Mouse (Mus musculus) G1E (cell line): ENCODE results near the gene S100a1. TPM values are rescaled to one million over a fixed set of nuclear protein-coding genes. Genes with fewer than 3 reads are reported as not detected.

ENCODE experiments used
- ATAC-seq: 2 replicates; pipeline ENCODE4 v1.8.0; 2016; ENCODE audit warnings: mild to moderate bottlenecking; ENCODE audit not compliant: insufficient number of reproducible peaks, poor library complexity, low FRiP score, severe bottlenecking; ENCODE audit errors: extremely low read depth
- DNase-seq: peaks from one replicate; pipeline ENCODE4 v3.0.0; 2012; ENCODE audit warnings: low spot score
- H3K27me3 ChIP-seq: 2 replicates; pipeline ENCODE4 v1.6.1; 2012; ENCODE audit warnings: mild to moderate bottlenecking, low read length, inconsistent platforms; ENCODE audit not compliant: insufficient read depth
- H3K36me3 ChIP-seq: replicated peaks from 2 replicates; pipeline ENCODE3; 2012; ENCODE audit warnings: mild to moderate bottlenecking, inconsistent platforms
- H3K4me1 ChIP-seq: 2 replicates; pipeline ENCODE4 v1.6.1; 2012; ENCODE audit warnings: low read depth, low read length, inconsistent platforms, mixed read lengths; ENCODE audit not compliant: insufficient read depth
- H3K4me3 ChIP-seq: 2 replicates; pipeline ENCODE4 v1.5.1; 2012; ENCODE audit warnings: low read depth, mild to moderate bottlenecking, inconsistent platforms, low read length, moderate library complexity, mixed read lengths
- H3K9me3 ChIP-seq: replicated peaks from 2 replicates; pipeline ENCODE4 v1.6.1; 2012; ENCODE audit warnings: inconsistent platforms
- CTCF ChIP-seq: IDR thresholded peaks from 2 replicates; pipeline ENCODE4 v1.5.1; 2012; ENCODE audit warnings: low read depth, low read length, inconsistent platforms, mixed read lengths
- GATA1 ChIP-seq: IDR thresholded peaks from 2 replicates; pipeline ENCODE4 v1.6.1; 2012; ENCODE audit warnings: borderline replicate concordance, low read length, inconsistent platforms, mixed read lengths
- GATA2 ChIP-seq: IDR thresholded peaks from 2 replicates; pipeline ENCODE4 v1.6.1; 2012; ENCODE audit warnings: low read depth, low read length, inconsistent platforms, borderline replicate concordance
- POLR2AphosphoS5 ChIP-seq: IDR thresholded peaks from 2 replicates; pipeline ENCODE4 v1.6.1; 2012; ENCODE audit warnings: low read depth, low read length, inconsistent platforms; ENCODE audit not compliant: insufficient replicate concordance
- TAL1 ChIP-seq: conservative IDR thresholded peaks from 2 replicates; pipeline ENCODE4 v1.6.1; 2012; ENCODE audit warnings: low read depth, low read length, inconsistent platforms, mixed read lengths
- polyA plus RNA-seq: library from polyadenylated mRNA; stranded (reverse); fragments of >175 nt; gene quantifications from 2 replicates; pipeline ENCODE4 v1.2.3, GENCODE M21; 2012
- total RNA-seq, 2 experiments: library from RNA; stranded (forward) in 1 of 2; stranded (reverse) in 1 of 2; fragments of 200-1000 nt in 1 of 2; fragments of >200 nt in 1 of 2; fragmentation: Nextera tagmentation in 1 of 2; gene quantifications; 2 replicates each; pipeline ENCODE4 v1.2.3; 2014 to 2017

The S100a1 gene
- total and polyA plus RNA-seq, 3 experiments, result 5.1 to 40.8 (median 26.6) TPM

DNA sequence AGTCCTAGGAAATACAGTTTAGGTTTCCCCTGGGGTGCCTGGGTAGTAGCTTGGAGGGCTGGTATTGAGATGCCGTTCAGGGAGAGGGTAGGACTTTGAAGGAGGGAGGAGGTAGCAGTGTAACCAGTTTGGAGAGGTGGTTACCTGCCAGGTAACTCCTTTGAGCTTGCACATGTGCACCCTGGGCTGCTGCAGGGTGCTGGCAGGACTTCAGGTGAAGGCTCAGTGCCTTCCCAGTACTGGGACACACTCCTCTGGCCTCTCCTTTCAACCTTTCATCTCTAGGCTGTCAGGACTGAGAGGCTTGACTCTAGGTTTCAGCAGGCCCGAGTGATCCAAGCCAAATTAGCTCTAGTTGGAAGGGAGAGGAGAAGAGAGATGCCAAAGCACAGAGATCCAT lies 11.9 kb upstream of the S100a1 start:
- no peak for TF ChIP-seq GATA1
- TF ChIP-seq CTCF, result no peak
- TF ChIP-seq TAL1, result no peak
- TF ChIP-seq POLR2AphosphoS5, result no peak
- TF ChIP-seq GATA2, result no peak
- Histone ChIP-seq H3K9me3 (no peaks in the 10 kb centered on the region), H3K36me3 (peaks cover 5% of the 10 kb centered on the region), H3K4me1 (peaks cover 9% of the 10 kb centered on the region), H3K27me3 (peaks cover 33% of the 10 kb centered on the region), H3K4me3 (no peak overlapping the region)
- no peak for DNase-seq
- no peak for ATAC-seq

DNA sequence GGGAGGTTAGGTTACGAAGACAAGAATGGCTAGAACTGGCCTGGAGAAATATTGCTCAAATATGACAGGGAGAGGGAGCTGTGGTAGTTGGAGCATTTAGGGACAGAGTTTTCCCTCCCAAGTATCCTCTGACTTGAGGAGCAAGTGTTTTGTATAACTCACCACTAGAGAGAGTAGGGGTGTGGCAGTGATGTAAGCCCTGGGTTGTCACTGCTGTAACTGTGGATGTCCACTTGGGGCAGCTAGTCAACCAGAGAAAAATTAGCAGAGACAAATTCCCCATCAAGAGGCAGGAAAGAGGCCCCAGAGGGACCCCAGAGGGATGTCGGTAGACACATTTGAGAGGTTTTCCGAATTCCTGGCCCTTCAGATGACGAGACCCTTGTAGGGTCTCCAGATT lies 11.2 kb upstream of the S100a1 start:
- no peak for ATAC-seq
- DNase-seq, result no peak

DNA sequence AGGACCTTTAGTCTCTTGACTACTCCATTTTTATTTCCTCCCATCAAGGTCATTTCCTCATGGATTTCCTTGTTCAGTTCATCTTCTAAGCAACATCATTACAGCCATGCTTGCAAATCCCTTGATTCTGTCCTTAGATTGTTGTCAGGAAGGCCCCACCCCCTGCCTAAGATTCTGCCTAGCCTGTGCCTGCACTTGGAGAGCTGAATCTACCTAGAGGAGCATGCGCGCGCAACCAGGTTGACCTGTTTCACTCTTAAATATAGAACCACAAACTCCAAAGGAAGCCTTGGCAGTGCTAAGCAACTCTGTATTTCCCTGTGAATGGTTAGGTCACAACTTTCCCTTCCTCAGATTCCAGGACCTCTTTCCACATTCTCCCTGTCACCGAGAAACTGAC lies 3.5 kb upstream of the S100a1 start:
- no peak for TF ChIP-seq POLR2AphosphoS5
- TF ChIP-seq CTCF, result no peak
- TF ChIP-seq GATA1, result no peak
- TF ChIP-seq TAL1, result no peak
- TF ChIP-seq GATA2, result no peak
- Histone ChIP-seq H3K4me1 (peaks cover 27% of the 10 kb centered on the region), H3K36me3 (peaks cover 22% of the 10 kb centered on the region), H3K9me3 (no peaks in the 10 kb centered on the region), H3K27me3 (no peaks in the 10 kb centered on the region), H3K4me3 (no peak overlapping the region)
- DNase-seq (no peak), ATAC-seq (no peak)

More for the DNA sequence above, 11.2 kb upstream of the S100a1 start:
- Histone ChIP-seq H3K4me3 (no peak overlapping the region), H3K27me3 (peaks cover 33% of the 10 kb centered on the region), H3K36me3 (peaks cover 7% of the 10 kb centered on the region), H3K9me3 (no peaks in the 10 kb centered on the region), H3K4me1 (peaks cover 9% of the 10 kb centered on the region)
- TF ChIP-seq GATA1 (no peak), CTCF (no peak), TAL1 (no peak), GATA2 (no peak), POLR2AphosphoS5 (no peak)

DNA sequence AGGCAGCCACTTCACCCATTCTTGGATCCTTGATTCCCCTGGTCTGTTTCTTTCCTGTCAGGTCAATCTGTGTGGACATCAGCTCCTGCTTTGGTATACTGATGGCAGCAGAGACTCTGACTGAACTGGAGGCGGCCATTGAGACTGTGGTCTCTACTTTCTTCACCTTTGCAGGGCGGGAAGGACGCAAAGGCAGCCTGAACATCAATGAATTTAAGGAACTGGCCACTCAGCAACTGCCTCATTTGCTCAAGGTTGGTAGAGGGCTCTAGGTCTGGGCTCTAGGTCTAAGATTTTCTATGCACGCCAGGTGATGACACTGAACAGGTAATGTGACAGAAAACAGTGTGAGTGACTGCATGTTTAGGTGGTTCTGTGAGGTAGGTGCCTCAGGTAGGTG lies 1.6 kb upstream of the S100a1 start:
- Histone ChIP-seq H3K36me3 (peaks cover 34% of the 10 kb centered on the region), H3K4me3 (no peak overlapping the region), H3K9me3 (no peaks in the 10 kb centered on the region), H3K27me3 (no peaks in the 10 kb centered on the region), H3K4me1 (peaks cover 31% of the 10 kb centered on the region)
- DNase-seq, result no peak
- no peak for ATAC-seq
- TF ChIP-seq GATA2 (no peak), CTCF (no peak), TAL1 (no peak), GATA1 (no peak), POLR2AphosphoS5 (no peak)

DNA sequence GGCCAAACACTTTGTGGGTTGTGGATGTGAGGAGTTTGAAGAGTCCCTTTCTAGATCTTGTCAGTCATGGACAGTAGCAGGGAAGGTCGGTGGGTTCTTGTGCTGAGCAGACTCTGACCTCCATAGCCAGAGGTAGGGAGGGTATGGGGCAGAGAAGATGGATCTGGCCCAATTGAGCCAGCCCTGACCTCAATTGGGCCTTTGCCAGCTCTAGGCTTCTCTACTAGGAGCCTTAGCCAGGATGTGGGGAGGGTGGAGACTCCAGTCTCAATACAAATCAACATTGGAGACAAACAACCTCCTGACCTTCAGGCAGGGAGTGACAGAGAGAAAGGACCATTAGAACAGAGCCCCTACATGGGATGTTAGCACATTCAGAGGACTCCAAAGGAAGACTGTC lies 1.1 kb upstream of the S100a1 start:
- no peak for TF ChIP-seq GATA2
- no peak for TF ChIP-seq CTCF
- no peak for TF ChIP-seq GATA1
- no peak for TF ChIP-seq POLR2AphosphoS5
- no peak for TF ChIP-seq TAL1
- H3K9me3 ChIP-seq, result no peaks in the 10 kb centered on the region
- no peaks in the 10 kb centered on the region for H3K27me3 ChIP-seq
- peak overlapping the region; percentile 70 for H3K4me3 ChIP-seq
- ATAC-seq, result no peak
- peaks cover 35% of the 10 kb centered on the region for H3K36me3 ChIP-seq
- peaks cover 32% of the 10 kb centered on the region for H3K4me1 ChIP-seq
- DNase-seq, result no peak

DNA sequence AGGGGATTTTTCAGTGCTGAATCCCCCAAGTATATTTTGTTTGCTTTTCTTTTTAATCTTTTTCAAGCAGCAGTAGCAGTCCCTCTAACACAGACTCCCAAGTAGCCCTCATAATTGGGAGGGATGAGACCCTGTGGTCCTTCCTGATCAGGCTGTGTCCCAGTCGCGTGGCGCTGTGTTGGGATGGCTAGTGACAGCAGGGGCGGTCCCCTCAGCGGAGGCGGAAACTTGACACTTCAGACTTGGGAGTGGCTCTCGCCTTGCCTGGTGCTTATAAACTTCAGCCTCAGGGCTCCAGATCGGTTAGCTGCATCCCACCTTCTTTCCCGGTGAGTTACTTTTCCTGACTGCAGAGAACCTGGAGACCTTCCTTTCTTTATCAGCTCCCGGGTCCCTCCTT lies 499 bp upstream of the S100a1 start:
- Histone ChIP-seq H3K4me1 (peaks cover 32% of the 10 kb centered on the region), H3K9me3 (no peaks in the 10 kb centered on the region), H3K27me3 (no peaks in the 10 kb centered on the region), H3K4me3 (peak overlapping the region; percentile 70), H3K36me3 (peaks cover 35% of the 10 kb centered on the region)
- ATAC-seq (peak; percentile 88), DNase-seq (peak; percentile 67)
- TF ChIP-seq CTCF (no peak), GATA2 (no peak), POLR2AphosphoS5 (no peak), TAL1 (no peak), GATA1 (no peak)
